Comparison of ENCODE assay signal across 7 mouse cellular contexts in the genomic region with DNA sequence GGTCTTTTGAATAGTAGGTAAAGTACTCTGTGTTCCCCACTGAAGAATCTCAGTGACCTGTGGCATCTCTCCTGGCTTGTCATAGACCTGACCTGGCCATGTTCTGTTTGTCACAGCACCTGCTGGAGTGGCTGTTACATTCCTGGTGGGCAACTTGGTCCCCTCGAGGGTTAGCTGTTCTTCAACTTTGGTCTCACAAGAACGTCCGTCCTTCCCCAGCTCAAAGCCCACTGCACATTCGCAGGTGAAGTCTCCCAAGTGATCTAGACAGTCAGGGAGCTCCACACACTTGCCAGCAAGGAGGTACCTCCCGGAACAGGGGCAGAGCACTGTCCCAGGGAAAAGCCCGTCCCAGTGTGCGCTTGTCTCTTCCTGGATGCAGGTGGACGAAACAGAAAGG. TPM values are rescaled to one million over a fixed set of nuclear protein-coding genes. Genes with fewer than 3 reads are reported as not detected.
A peak's percentile ranks its signal among the peaks of the same experiment; 100 is the strongest.
DNase-seq lines count a peak whose midpoint lies in the region; ATAC-seq lines count a peak whose summit lies in the region.

No protein-coding gene starts in this region.

- DNase-seq in heart, embryonic 10.5 days (ENCODE audit: low spot score), result no peak
- no peak for DNase-seq in B cell, adult 2 months
- DNase-seq in cerebellum, adult 9-11 months, result no peak

- H3K9ac ChIP-seq in limb, embryonic 15.5 days, result peak overlapping the region; percentile 41
- H3K9ac ChIP-seq in stomach, embryonic 16.5 days (ENCODE audit: low read length), result peak overlapping the region; percentile 73

- H3K4me2 ChIP-seq in limb, embryonic 15.5 days, result peak overlapping the region; percentile 63
- peak overlapping the region; percentile 68 for H3K4me2 ChIP-seq in stomach, embryonic 16.5 days (ENCODE audit: low read depth, low read length)

- H3K4me1 ChIP-seq in megakaryocyte, embryonic 14.5 days, result peaks cover 15% of the 10 kb centered on the region
- H3K4me1 ChIP-seq in heart, embryonic 10.5 days, result peaks cover 15% of the 10 kb centered on the region; the same call in 1 of the 2 replicates
- peaks cover 14% of the 10 kb centered on the region for H3K4me1 ChIP-seq in limb, embryonic 15.5 days
- peaks cover 11% of the 10 kb centered on the region; the same call in 1 of the 2 replicates for H3K4me1 ChIP-seq in stomach, embryonic 16.5 days (ENCODE audit: control insufficient read depth, insufficient read depth, low read length)

- 0 out of 2 replicates have a peak, but pooled peaks cover 6% of the 10 kb centered on the region for H3K9me3 ChIP-seq in megakaryocyte, embryonic 14.5 days
- no peaks in the 10 kb centered on the region for H3K9me3 ChIP-seq in heart, embryonic 10.5 days
- H3K9me3 ChIP-seq in limb, embryonic 15.5 days, result no peaks in the 10 kb centered on the region
- H3K9me3 ChIP-seq in stomach, embryonic 16.5 days (replicated peaks; ENCODE audit: control insufficient read depth, low read length), result no peaks in the 10 kb centered on the region

- peaks cover 18% of the 10 kb centered on the region for H3K27me3 ChIP-seq in megakaryocyte, embryonic 14.5 days (replicated peaks)
- peaks cover 10% of the 10 kb centered on the region for H3K27me3 ChIP-seq in heart, embryonic 10.5 days (ENCODE audit: insufficient read depth, poor library complexity, severe bottlenecking)
- H3K27me3 ChIP-seq in limb, embryonic 15.5 days, result no peaks in the 10 kb centered on the region
- H3K27me3 ChIP-seq in stomach, embryonic 16.5 days (ENCODE audit: control insufficient read depth, insufficient read depth, low read length), result no peaks in the 10 kb centered on the region

- peak overlapping the region; percentile 88 for H3K4me3 ChIP-seq in megakaryocyte, embryonic 14.5 days (replicated peaks)
- peak overlapping the region; percentile 62 for H3K4me3 ChIP-seq in heart, embryonic 10.5 days
- H3K4me3 ChIP-seq in limb, embryonic 15.5 days, result peak overlapping the region; percentile 48
- H3K4me3 ChIP-seq in stomach, embryonic 16.5 days (replicated peaks; ENCODE audit: low read length), result peak overlapping the region; percentile 48

- ATAC-seq in megakaryocyte, adult 5-6 weeks (ENCODE audit: poor library complexity, severe bottlenecking), result no peak
- ATAC-seq in limb, embryonic 15.5 days (ENCODE audit: insufficient number of reproducible peaks, low FRiP score, low TSS enrichment, low read depth), result no peak
- ATAC-seq in stomach, embryonic 16.5 days (ENCODE audit: insufficient read depth, low FRiP score), result no peak

- WGBS in heart, embryonic 10.5 days, result 26% methylated on average over 8 of the region's 8 CpGs
- 28% methylated on average over 8 of the region's 8 CpGs for WGBS in limb, embryonic 15.5 days
- 37% methylated on average over 8 of the region's 8 CpGs for WGBS in stomach, embryonic 16.5 days

- H3K36me3 ChIP-seq in megakaryocyte, embryonic 14.5 days (replicated peaks; ENCODE audit: low read length), result no peaks in the 10 kb centered on the region
- H3K36me3 ChIP-seq in heart, embryonic 10.5 days, result no peaks in the 10 kb centered on the region
- H3K36me3 ChIP-seq in limb, embryonic 15.5 days, result no peaks in the 10 kb centered on the region
- H3K36me3 ChIP-seq in stomach, embryonic 16.5 days (ENCODE audit: control insufficient read depth, insufficient read depth, low read length), result no peaks in the 10 kb centered on the region

- peak overlapping the region; percentile 88; the same call in 1 of the 2 replicates for H3K27ac ChIP-seq in heart, embryonic 10.5 days
- H3K27ac ChIP-seq in limb, embryonic 15.5 days, result peak overlapping the region; percentile 92
- H3K27ac ChIP-seq in stomach, embryonic 16.5 days (ENCODE audit: low read length), result peak overlapping the region; percentile 79

RNA-seq across cellular contexts. Expression of a gene that starts 1.3 kb away (rescaled TPM):
- not detected in 2 replicates for polyA plus RNA-seq in megakaryocyte, embryonic 14.5 days (2012; ENCODE audit: insufficient read depth, low replicate concordance)
- total RNA-seq in megakaryocyte, adult 5-6 weeks (2015), result not detected in 2 replicates
- not detected in 2 replicates for total RNA-seq in megakaryocyte, adult 5-6 weeks (2017)
- polyA plus RNA-seq in heart, embryonic 10.5 days (2016; fragmentation: Nextera tagmentation; extraction: Ambion mirVana), result 7.4 and 7.7 TPM in 2 replicates
- polyA plus RNA-seq in limb, embryonic 15.5 days (2015; fragmentation: Nextera tagmentation; extraction: Ambion mirVana), result 20.5 and 22.1 TPM in 2 replicates
- 11.2 and 11.3 TPM in 2 replicates for polyA plus RNA-seq in stomach, embryonic 16.5 days (2015; fragmentation: Nextera tagmentation; extraction: Ambion mirVana)

RNA-seq across cellular contexts. Expression of a gene that starts 56.2 kb away (rescaled TPM):
- polyA plus RNA-seq in megakaryocyte, embryonic 14.5 days (2012; ENCODE audit: insufficient read depth, low replicate concordance), result not detected in 2 replicates
- not detected in 2 replicates for total RNA-seq in megakaryocyte, adult 5-6 weeks (2015)
- total RNA-seq in megakaryocyte, adult 5-6 weeks (2017), result not detected in 2 replicates
- 0.20 TPM in 1 of 2 replicates, not detected in the other for polyA plus RNA-seq in heart, embryonic 10.5 days (2016; fragmentation: Nextera tagmentation; extraction: Ambion mirVana)
- 2.0 and 2.7 TPM in 2 replicates for polyA plus RNA-seq in limb, embryonic 15.5 days (2015; fragmentation: Nextera tagmentation; extraction: Ambion mirVana)
- 1.1 and 1.2 TPM in 2 replicates for polyA plus RNA-seq in stomach, embryonic 16.5 days (2015; fragmentation: Nextera tagmentation; extraction: Ambion mirVana)
